ENCODE assay signal across 11 mouse cellular contexts in genomic region chr11:115160016-115160797, GRCm38 (mm10). TPM values are rescaled to one million over a fixed set of nuclear protein-coding genes. Genes with fewer than 3 reads are reported as not detected.
DNase-seq lines count a peak whose midpoint lies in the region; ATAC-seq lines count a peak whose summit lies in the region.
"Had no signal": no experiment of that assay in that cellular context is flagged by ENCODE, and none has a peak within 500 bp of the region (broad histone marks: within the 10 kb centered on the region; RNA-seq: fewer than 3 reads in every experiment).

No protein-coding gene starts in this region.

- H3K27me3 ChIP-seq in forebrain, embryonic 10.5 days (ENCODE audit: poor library complexity, severe bottlenecking), result peaks cover 77% of the 10 kb centered on the region
- peaks cover 18% of the 10 kb centered on the region for H3K27me3 ChIP-seq in forebrain, embryonic 14.5 days (replicated peaks; ENCODE audit: control insufficient read depth, insufficient read depth, low read length)
- H3K27me3 ChIP-seq in embryonic facial prominence, embryonic 10.5 days (replicated peaks; ENCODE audit: low read depth, poor library complexity, severe bottlenecking), result peaks cover 88% of the 10 kb centered on the region

- no peak overlapping the region for H3K4me2 ChIP-seq in forebrain, embryonic 14.5 days (ENCODE audit: low read length)
- H3K4me2 ChIP-seq: hindbrain, embryonic 15.5 days had no signal

- ATAC-seq in forebrain, embryonic 14.5 days, result no peak
- ATAC-seq: Patski had no signal

- H3K4me1 ChIP-seq in forebrain, embryonic 10.5 days, result peaks cover 65% of the 10 kb centered on the region
- H3K4me1 ChIP-seq in forebrain, embryonic 14.5 days (ENCODE audit: control insufficient read depth, insufficient read depth, low read length), result peaks cover 12% of the 10 kb centered on the region; the same call in 1 of the 2 replicates
- peaks cover 64% of the 10 kb centered on the region for H3K4me1 ChIP-seq in embryonic facial prominence, embryonic 10.5 days

- no peaks in the 10 kb centered on the region for H3K9me3 ChIP-seq in forebrain, embryonic 10.5 days
- no peaks in the 10 kb centered on the region for H3K9me3 ChIP-seq in forebrain, embryonic 14.5 days (replicated peaks; ENCODE audit: control insufficient read depth, low read length)
- H3K9me3 ChIP-seq in embryonic facial prominence, embryonic 10.5 days, result 0 out of 2 replicates have a peak, but pooled peaks cover 4% of the 10 kb centered on the region

- H3K36me3 ChIP-seq in forebrain, embryonic 10.5 days (replicated peaks), result no peaks in the 10 kb centered on the region
- H3K36me3 ChIP-seq in forebrain, embryonic 14.5 days (ENCODE audit: control insufficient read depth, insufficient read depth, low read length), result no peaks in the 10 kb centered on the region
- H3K36me3 ChIP-seq in embryonic facial prominence, embryonic 10.5 days (replicated peaks), result no peaks in the 10 kb centered on the region
- H3K36me3 ChIP-seq: hindbrain, embryonic 15.5 days had no signal

- DNase-seq in forebrain, embryonic 10.5 days (ENCODE audit: extremely low spot score, low spot score), result peak; percentile 51
- no peak for DNase-seq in forebrain, embryonic 14.5 days (ENCODE audit: low spot score)
- peak; percentile 78 for DNase-seq in 3T3-L1 (ENCODE audit: low read depth, low spot score)
- peak; percentile 91 for DNase-seq in adrenal gland, postnatal 10 days
- DNase-seq in embryonic facial prominence, embryonic 10.5 days (ENCODE audit: low spot score), result peak; percentile 68
- peak; percentile 86 for DNase-seq in kidney, postnatal 10 days
- peak; percentile 87 for DNase-seq in lung, postnatal 10 days
- peak; percentile 52 to 65 for DNase-seq in thymus, adult 18-20 months

- no peak overlapping the region for H3K4me3 ChIP-seq in forebrain, embryonic 10.5 days
- no peak overlapping the region for H3K4me3 ChIP-seq in forebrain, embryonic 14.5 days (ENCODE audit: low read depth, low read length)
- H3K4me3 ChIP-seq in embryonic facial prominence, embryonic 10.5 days, result 0 out of 2 replicates have a peak overlapping the region, but pooled peaks have one; percentile 2
- H3K4me3 ChIP-seq: hindbrain, embryonic 15.5 days; myocyte had no signal

- no peak overlapping the region for H3K9ac ChIP-seq in forebrain, embryonic 14.5 days (ENCODE audit: low read length)
- H3K9ac ChIP-seq: hindbrain, embryonic 15.5 days had no signal

- 50% methylated on average over 11 of the region's 11 CpGs for WGBS in forebrain, embryonic 10.5 days
- WGBS in forebrain, embryonic 14.5 days, result 42% methylated on average over 11 of the region's 11 CpGs
- 55% methylated on average over 11 of the region's 11 CpGs for WGBS in embryonic facial prominence, embryonic 10.5 days

- no peak overlapping the region for H3K27ac ChIP-seq in forebrain, embryonic 10.5 days
- H3K27ac ChIP-seq in forebrain, embryonic 14.5 days (ENCODE audit: low read depth, low read length), result no peak overlapping the region
- no peak overlapping the region for H3K27ac ChIP-seq in embryonic facial prominence, embryonic 10.5 days (replicated peaks)
- H3K27ac ChIP-seq: hindbrain, embryonic 15.5 days had no signal

RNA-seq across cellular contexts. Expression of gene Slc9a3r1, which starts 2.9 kb away (rescaled TPM):
- 36.6 and 38.1 TPM in 2 replicates for polyA plus RNA-seq in forebrain, embryonic 10.5 days (2016; fragmentation: Nextera tagmentation; extraction: Ambion mirVana)
- 39.4 and 48.4 TPM in 2 replicates for polyA plus RNA-seq in forebrain, embryonic 14.5 days (2014; fragmentation: Nextera tagmentation; extraction: Ambion mirVana)
- 10 to 100 TPM; 26.3 to 30.4 TPM for total RNA-seq in adrenal gland, postnatal 10 days (2021)
- 39.2 and 42.5 TPM in 2 replicates for polyA plus RNA-seq in embryonic facial prominence, embryonic 10.5 days (2016; fragmentation: Nextera tagmentation; extraction: Ambion mirVana)

RNA-seq across cellular contexts. Expression of gene Cd300lf, which starts 26.4 kb away (rescaled TPM):
- 0.09 and 0.10 TPM in 2 replicates for polyA plus RNA-seq in forebrain, embryonic 10.5 days (2016; fragmentation: Nextera tagmentation; extraction: Ambion mirVana)
- not detected in 2 replicates for polyA plus RNA-seq in forebrain, embryonic 14.5 days (2014; fragmentation: Nextera tagmentation; extraction: Ambion mirVana)
- 1 to 10 TPM; 1.1 to 1.3 TPM for total RNA-seq in adrenal gland, postnatal 10 days (2021)
- 0.19 TPM in 1 of 2 replicates, not detected in the other for polyA plus RNA-seq in embryonic facial prominence, embryonic 10.5 days (2016; fragmentation: Nextera tagmentation; extraction: Ambion mirVana)
- polyA plus RNA-seq: myocyte, Patski had no signal

RNA-seq across cellular contexts. Expression of gene Tmem104, which starts 27.1 kb away (rescaled TPM):
- polyA plus RNA-seq in forebrain, embryonic 10.5 days (2016; fragmentation: Nextera tagmentation; extraction: Ambion mirVana), result 8.7 and 8.8 TPM in 2 replicates
- polyA plus RNA-seq in forebrain, embryonic 14.5 days (2014; fragmentation: Nextera tagmentation; extraction: Ambion mirVana), result 6.3 and 8.5 TPM in 2 replicates
- total RNA-seq in adrenal gland, postnatal 10 days (2021), result 10 to 100 TPM in 1 of 2 experiments, 1 to 10 TPM in 1; 9.5 to 15.7 TPM
- 10.1 and 10.3 TPM in 2 replicates for polyA plus RNA-seq in embryonic facial prominence, embryonic 10.5 days (2016; fragmentation: Nextera tagmentation; extraction: Ambion mirVana)

RNA-seq across cellular contexts. Expression of gene Nat9, which starts 27.5 kb away (rescaled TPM):
- polyA plus RNA-seq in forebrain, embryonic 10.5 days (2016; fragmentation: Nextera tagmentation; extraction: Ambion mirVana), result 16.9 and 20.6 TPM in 2 replicates
- 19.5 and 20.4 TPM in 2 replicates for polyA plus RNA-seq in forebrain, embryonic 14.5 days (2014; fragmentation: Nextera tagmentation; extraction: Ambion mirVana)
- 10 to 100 TPM; 27.4 to 28.4 TPM for total RNA-seq in adrenal gland, postnatal 10 days (2021)
- 18.2 and 18.4 TPM in 2 replicates for polyA plus RNA-seq in embryonic facial prominence, embryonic 10.5 days (2016; fragmentation: Nextera tagmentation; extraction: Ambion mirVana)
